Mouse (Mus musculus): Measurements from ENCODE around the gene Tnni3. TPM values are rescaled to one million over a fixed set of nuclear protein-coding genes. Genes with fewer than 3 reads are reported as not detected.
A peak's percentile ranks its signal among the peaks of the same experiment; 100 is the strongest.

Tnni3 gene
- total RNA-seq, 2 experiments from 2014 or later: 0.88 to 1.3 TPM

- no peak for DNase-seq (ENCODE audit: low spot score in 2 of 2)
These were observed 2.6 kb downstream of the Tnni3 start for GRCm38 (mm10) chr7:4521231-4522003.

- DNase-seq (ENCODE audit: low spot score in 2 of 2): no peak
These were observed 5.5 kb downstream of the Tnni3 start for GRCm38 (mm10) chr7:4518487-4518886.

DNA sequence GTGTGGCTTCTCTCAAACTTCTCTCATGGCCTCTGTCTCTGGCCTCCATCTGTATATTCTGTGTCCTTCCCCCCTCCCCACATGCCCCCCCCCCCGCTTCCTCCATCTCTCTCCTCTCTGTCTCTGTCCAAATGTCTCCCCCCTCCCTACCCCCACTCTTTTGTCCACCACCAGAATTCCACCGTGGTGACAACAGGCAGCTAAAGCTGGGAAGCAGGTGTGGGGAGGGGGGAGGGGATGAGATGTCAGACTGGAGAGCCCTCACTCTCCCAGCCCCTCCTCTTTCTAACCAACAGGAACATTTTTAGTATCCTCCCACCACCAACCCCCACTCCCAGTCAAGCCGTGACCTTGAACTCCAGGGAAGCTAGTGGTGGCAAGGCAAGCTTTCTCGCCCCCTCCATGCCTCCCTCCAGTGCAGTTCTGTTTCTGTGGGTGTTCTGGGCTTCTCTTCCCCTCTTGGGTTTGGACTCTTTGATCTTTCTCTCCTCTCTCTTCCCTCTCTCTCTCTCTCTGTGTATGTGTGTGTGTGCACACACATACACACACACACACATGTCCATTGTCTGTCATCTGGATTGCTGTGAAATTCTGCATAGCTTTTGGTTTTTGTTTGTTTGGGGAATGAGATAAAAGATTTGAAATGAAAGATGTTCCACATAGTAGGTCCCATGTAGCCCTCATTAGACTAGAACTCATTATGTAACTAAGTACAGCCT is 7.5 kb downstream of the Tnni3 start, which contains the start of gene Tnnt1:
Gene Tnnt1, minus strand, starts transcription at position 51 of the 719 bp plus-strand sequence.
- DNase-seq (ENCODE audit: low spot score in 2 of 2): no peak

DNA sequence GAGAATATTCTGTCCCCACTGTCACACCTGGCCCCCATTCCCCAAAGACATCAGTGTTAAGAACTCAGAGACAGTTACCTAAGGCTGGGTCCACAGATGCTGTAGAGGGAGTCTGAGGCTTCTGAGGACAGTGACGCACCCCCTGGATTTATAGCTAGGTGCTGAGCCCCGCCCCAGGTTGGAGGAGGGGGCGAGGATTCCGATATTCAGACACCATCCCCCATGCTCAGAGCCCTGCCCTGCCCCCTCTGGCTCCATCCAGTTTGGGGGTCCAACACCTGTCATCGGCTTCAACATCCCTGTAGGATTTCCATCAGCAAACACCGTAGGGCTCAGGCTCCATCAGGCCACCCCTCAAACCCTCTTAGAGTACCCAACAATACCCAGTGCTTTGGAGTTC is 8.2 kb downstream of the Tnni3 start:
- no peak for DNase-seq (ENCODE audit: low spot score in 2 of 2)

GRCm38 (mm10) chr7:4513829-4514712 is 10.0 kb downstream of the Tnni3 start:
- DNase-seq (ENCODE audit: low spot score in 2 of 2): no peak

GRCm38 (mm10) chr7:4513236-4513635 is 10.8 kb downstream of the Tnni3 start:
- DNase-seq (ENCODE audit: low spot score in 2 of 2): peak in 1 of 2 experiments; percentile 31

- DNase-seq (ENCODE audit: low spot score in 2 of 2): no peak
These were observed 12.4 kb downstream of the Tnni3 start for GRCm38 (mm10) chr7:4511489-4512224.

- DNase-seq (ENCODE audit: low spot score in 2 of 2): peak; percentile 51
These were observed 14.0 kb downstream of the Tnni3 start for GRCm38 (mm10) chr7:4509863-4510608.

- DNase-seq (ENCODE audit: low spot score in 2 of 2): no peak
These were observed 15.3 kb downstream of the Tnni3 start for GRCm38 (mm10) chr7:4508739-4509116.

DNA sequence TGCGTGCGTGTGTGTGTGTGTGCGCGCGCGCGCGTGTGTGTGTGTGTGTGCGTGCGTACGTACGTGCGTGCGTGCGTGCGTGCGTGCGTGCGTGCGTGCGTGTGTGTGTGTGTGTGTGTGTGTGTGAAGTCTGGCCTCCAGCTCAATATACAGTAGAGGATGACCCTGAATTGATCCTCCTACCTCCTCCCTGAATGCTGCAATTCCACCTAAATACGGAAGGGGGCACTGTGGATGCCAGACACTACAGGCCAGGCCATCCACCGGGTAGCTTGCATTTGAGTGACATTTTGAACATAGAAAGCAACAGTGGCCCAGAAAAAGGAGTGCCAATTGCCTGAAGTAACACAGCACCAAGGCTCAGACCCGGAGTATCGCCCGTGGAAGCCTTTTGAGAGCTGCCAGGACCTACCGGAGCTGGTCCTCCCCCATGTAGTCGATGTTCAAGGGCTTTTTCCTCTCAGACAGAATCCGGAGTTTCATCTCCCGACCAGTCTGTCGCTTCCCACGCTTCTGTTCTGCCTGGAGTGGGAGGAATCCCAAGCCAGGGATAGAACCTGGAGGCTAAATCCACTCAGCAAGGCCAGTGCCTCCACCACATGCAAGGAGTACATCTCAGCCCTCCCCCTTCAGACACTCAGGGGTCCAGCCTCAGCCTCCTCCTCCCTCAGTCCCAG is 15.8 kb downstream of the Tnni3 start:
- DNase-seq (ENCODE audit: low spot score in 2 of 2): peak; percentile 22 to 57

DNA sequence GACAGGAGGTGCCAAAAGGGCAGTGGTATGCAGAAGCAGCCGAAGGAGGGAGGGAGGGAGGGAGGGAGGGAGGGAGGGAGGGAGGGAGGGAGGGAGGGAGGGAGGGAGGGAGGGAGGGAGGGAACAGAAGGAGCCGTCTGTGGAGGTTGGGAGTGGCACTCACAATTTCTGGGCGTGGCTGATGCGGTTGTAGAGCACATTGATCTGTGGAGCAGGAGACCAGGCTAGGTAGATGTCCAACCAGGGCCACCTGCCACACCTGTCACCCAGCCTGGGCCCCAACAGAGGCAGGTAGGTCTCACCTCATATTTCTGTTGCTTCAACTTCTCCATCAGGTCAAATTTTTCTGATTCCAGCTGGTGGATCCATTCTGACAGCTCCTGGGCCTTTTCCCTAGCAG is 16.8 kb downstream of the Tnni3 start:
- DNase-seq (ENCODE audit: low spot score in 2 of 2): no peak

DNA sequence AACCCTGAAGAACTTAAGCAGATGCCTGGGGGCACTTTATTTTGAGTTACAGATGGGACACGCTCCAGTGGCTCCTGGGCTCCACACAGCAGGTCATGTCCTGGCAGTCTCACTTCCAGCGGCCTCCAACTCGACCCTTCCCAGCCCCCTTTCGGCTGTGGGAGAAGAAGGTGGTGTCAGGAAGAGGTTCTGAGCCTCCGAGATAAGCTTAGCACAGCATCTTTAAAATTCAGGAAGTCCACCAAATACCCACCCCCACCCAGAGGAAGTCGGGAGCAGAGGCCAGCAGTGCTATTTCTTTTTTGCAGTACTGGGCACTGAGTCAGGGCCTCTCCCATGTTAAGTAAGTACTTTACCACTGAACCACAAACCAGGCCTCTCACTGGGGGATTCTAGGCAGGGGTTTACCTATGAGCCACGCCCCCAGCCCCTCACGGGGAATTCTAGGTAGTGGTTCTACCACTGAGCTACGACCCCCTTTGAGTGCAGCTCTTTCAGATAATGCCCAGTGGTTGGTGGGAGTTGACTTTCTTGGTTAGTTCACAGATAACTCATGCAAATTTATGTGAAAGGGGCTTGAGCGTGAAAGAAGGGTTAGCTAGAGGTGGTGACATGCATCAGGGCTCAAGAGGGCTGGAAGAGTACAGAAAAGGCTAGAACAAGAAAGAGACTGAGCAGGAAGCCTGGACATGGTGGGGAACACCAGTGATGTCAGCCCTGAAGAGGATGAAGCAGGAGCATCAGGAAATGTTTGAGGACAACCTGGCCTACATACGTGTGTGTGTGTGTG is 19.2 kb downstream of the Tnni3 start:
- DNase-seq (ENCODE audit: low spot score in 2 of 2): no peak

GRCm38 (mm10) chr7:4503858-4504257 is 20.2 kb downstream of the Tnni3 start:
- no peak for DNase-seq (ENCODE audit: low spot score in 2 of 2)

DNA sequence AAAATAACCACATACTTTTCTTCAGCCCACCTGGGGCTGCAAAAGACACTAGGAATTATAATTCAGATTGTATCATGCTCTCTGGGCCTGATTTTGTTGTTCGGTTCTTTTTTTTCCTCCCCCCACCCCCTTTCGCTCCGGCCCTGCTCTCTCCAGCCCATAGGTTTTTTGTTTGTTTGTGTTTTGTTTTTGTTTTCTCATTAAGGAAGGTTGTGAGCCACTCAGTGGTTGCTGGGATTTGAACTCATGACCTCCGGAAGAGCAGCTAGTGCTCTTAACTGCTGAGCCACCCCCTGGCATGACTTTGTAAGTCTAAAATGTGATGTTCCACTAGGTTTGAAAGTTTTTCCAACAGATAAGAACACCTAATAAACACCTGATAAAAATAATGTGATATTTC is 20.9 kb downstream of the Tnni3 start:
- DNase-seq (ENCODE audit: low spot score in 2 of 2): no peak

DNA sequence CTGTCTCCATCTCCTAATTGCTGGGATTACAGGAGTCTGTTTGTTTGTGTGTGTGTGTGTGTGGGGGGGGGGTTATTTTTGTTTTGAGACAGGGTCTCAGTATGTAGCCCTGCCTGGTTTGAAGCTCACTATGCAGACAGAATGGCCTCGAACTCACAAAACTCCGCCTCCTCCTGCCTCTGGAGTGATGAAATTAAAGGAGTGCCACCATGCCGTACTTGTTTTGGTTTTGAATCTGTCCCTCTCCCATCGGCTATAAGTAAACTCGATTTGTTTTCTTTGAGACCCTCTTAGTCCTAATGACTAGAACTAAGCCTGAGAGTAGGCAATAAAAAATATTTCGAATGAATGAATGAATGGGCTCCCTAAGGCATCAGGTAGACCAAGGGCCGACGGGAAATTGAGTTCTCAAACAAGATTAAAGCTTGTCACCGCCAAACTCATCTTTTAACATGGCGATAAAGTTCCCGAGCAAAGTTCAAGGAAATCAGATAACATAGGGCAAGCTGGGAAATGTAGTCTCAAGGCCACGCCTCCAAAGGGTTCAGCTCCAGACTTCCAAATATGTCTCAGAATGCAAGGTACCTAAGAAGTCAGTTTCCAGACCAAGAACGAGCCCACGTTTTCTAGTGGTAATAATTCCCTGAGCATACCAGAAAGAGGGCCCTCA is 21.5 kb downstream of the Tnni3 start:
- peak; percentile 62 to 65 for DNase-seq (ENCODE audit: low spot score in 2 of 2)

GRCm38 (mm10) chr7:4501558-4502397 is 22.3 kb downstream of the Tnni3 start, which contains the start of gene Ppp1r12c:
Ppp1r12c (minus strand) TSS chr7:4501680.
- DNase-seq (ENCODE audit: low spot score in 2 of 2): peak; percentile 96

GRCm38 (mm10) chr7:4500892-4501471 is 23.0 kb downstream of the Tnni3 start:
- peak; percentile 28 to 56 for DNase-seq (ENCODE audit: low spot score in 2 of 2)

Data from left cerebral cortex, adult 18-20 months (tissue).